Mouse (Mus musculus) sigmoid colon, adult 10 weeks (tissue): ENCODE results near the gene Kif26b. TPM values are rescaled to one million over a fixed set of nuclear protein-coding genes. Genes with fewer than 3 reads are reported as not detected.

Source experiments
- polyA plus RNA-seq: library from polyadenylated mRNA; stranded (reverse); fragments of 350-450 nt; fragmentation: Illumina TruSeq; extraction: RNeasy Lipid Tissue Mini Kit (QIAGEN cat#74804); gene quantifications from one replicate; pipeline ENCODE4 v1.2.3, GENCODE M21; 2014; ENCODE audit warnings: low read depth, low replicate concordance

The Kif26b gene
- polyA plus RNA-seq: 0.28 TPM

DNA sequence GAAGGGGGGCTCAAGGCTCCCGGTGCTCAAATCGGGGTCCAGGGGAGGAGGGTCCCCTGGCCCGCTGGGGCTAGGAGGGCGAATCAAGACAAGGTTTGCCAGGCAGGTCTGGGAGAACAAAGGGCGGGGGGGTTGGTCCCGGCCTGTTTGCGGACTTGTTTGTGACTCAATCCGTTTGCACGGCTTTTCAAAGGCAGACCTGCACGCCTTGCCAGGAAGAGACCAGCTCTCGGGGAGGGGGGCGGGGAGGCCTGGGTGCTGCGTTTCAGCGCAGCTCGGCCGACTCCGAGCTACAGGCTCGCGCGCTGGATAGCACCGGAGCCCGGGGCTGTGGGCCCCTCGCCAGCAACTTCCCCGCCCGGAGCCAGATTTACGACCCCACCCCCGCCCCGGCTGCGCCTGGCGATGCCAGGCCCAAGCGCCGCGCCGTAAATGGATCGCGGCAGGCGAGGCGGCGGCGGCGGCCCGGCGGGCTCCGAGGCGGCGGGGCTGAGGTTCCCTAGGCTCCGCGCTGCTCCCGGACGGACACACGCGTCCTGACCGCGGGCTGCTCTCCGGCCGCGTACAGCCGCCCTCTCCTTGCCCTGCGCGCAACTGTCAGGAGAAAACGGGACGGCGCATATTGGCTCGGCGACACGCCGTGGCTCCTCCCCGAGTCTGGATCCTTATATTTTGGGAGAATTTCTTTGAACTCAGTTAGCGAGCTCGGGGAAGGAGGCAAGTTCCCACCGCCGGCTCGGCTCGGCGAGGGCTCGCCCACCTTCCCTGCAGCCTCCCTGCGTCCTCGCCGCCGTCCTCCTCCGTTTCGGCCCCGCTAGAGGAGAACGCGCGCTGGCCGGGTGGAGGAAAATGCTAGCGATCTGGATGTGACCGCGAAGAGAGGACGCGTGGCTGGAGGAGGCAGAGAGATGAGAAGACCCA, at the start of gene Kif26b:
Gene Kif26b (plus strand): TSS at position 695 of the 921 bp plus-strand sequence.

Other genes with a start within 250 kb of the Kif26b start
- gene Cox20, start 210.0 kb upstream of the Kif26b start, polyA plus RNA-seq: 666 TPM
- gene Hnrnpu, start 191.3 kb upstream of the Kif26b start, polyA plus RNA-seq: 1,067 TPM
- gene Efcab2, start 123.0 kb upstream of the Kif26b start, polyA plus RNA-seq: 9.6 TPM